Mouse (Mus musculus): ENCODE measurements around the gene Ubxn2a.
A peak's percentile ranks its signal among the peaks of the same experiment; 100 is the strongest.

Gene Ubxn2a

GRCm38 (mm10) chr12:4879048-4879447 lies 28.5 kb downstream of the Ubxn2a start:
- DNase-seq (ENCODE audit: low spot score in 2 of 2) = no peak

GRCm38 (mm10) chr12:4878296-4878783 lies 29.2 kb downstream of the Ubxn2a start:
- DNase-seq (ENCODE audit: low spot score in 2 of 2) = no peak

GRCm38 (mm10) chr12:4875623-4876022 lies 31.9 kb downstream of the Ubxn2a start:
- no peak for DNase-seq (ENCODE audit: low spot score in 2 of 2)

GRCm38 (mm10) chr12:4874161-4874927 lies 33.2 kb downstream of the Ubxn2a start, which contains the start of gene Mfsd2b:
Mfsd2b (minus strand) TSS chr12:4874359.
- DNase-seq (ENCODE audit: low spot score in 2 of 2) = no peak

- DNase-seq (ENCODE audit: low spot score in 2 of 2) = no peak
Measured at GRCm38 (mm10) chr12:4873531-4873930, 34.0 kb downstream of the Ubxn2a start.

- DNase-seq (ENCODE audit: low spot score in 2 of 2) = no peak
Measured at GRCm38 (mm10) chr12:4872983-4873477, 34.5 kb downstream of the Ubxn2a start.

- DNase-seq (ENCODE audit: low spot score in 2 of 2) = no peak
Measured at GRCm38 (mm10) chr12:4872273-4872672, 35.2 kb downstream of the Ubxn2a start.

- DNase-seq (ENCODE audit: low spot score in 2 of 2) = no peak
Measured at GRCm38 (mm10) chr12:4871260-4871659, 36.2 kb downstream of the Ubxn2a start.

GRCm38 (mm10) chr12:4868924-4869323 lies 38.6 kb downstream of the Ubxn2a start:
- DNase-seq (ENCODE audit: low spot score in 2 of 2) = no peak

GRCm38 (mm10) chr12:4864338-4864690 lies 43.2 kb downstream of the Ubxn2a start:
- DNase-seq (ENCODE audit: low spot score in 2 of 2) = no peak

- no peak for DNase-seq (ENCODE audit: low spot score in 2 of 2)
Measured at GRCm38 (mm10) chr12:4863654-4864337, 43.7 kb downstream of the Ubxn2a start.

- DNase-seq (ENCODE audit: low spot score in 2 of 2) = no peak
Measured at GRCm38 (mm10) chr12:4862672-4863071, 44.8 kb downstream of the Ubxn2a start.

GRCm38 (mm10) chr12:4859241-4859914 lies 48.1 kb downstream of the Ubxn2a start:
- no peak for DNase-seq (ENCODE audit: low spot score in 2 of 2)

- no peak for DNase-seq (ENCODE audit: low spot score in 2 of 2)
Measured at GRCm38 (mm10) chr12:4856834-4857233, 50.7 kb downstream of the Ubxn2a start.

GRCm38 (mm10) chr12:4856160-4856559 lies 51.3 kb downstream of the Ubxn2a start:
- no peak for DNase-seq (ENCODE audit: low spot score in 2 of 2)

GRCm38 (mm10) chr12:4843741-4844140 lies 63.8 kb downstream of the Ubxn2a start:
- no peak for DNase-seq (ENCODE audit: low spot score in 2 of 2)

- DNase-seq (ENCODE audit: low spot score in 2 of 2) = peak; percentile 74 to 80
Measured at GRCm38 (mm10) chr12:4842890-4843597, 64.5 kb downstream of the Ubxn2a start, which contains the start of gene Wdcp. Wdcp (plus strand) TSS chr12:4843303.

- no peak for DNase-seq (ENCODE audit: low spot score in 2 of 2)
Measured at GRCm38 (mm10) chr12:4842456-4842855, 65.0 kb downstream of the Ubxn2a start.

GRCm38 (mm10) chr12:4841392-4841887 lies 66.1 kb downstream of the Ubxn2a start, which contains the start of gene Fkbp1b:
Fkbp1b (minus strand) TSS chr12:4841591.
- no peak for DNase-seq (ENCODE audit: low spot score in 2 of 2)

GRCm38 (mm10) chr12:4840741-4841140 lies 66.8 kb downstream of the Ubxn2a start:
- DNase-seq (ENCODE audit: low spot score in 2 of 2) = no peak

- no peak for DNase-seq (ENCODE audit: low spot score in 2 of 2)
Measured at GRCm38 (mm10) chr12:4840010-4840409, 67.5 kb downstream of the Ubxn2a start.

Measured in frontal cortex, postnatal 25 days (tissue).